Mouse (Mus musculus) intestine, postnatal 0 days (tissue): ENCODE data around the gene Prss21. TPM values are rescaled to one million over a fixed set of nuclear protein-coding genes. Genes with fewer than 3 reads are reported as not detected.

ENCODE experiments used
- ATAC-seq: fragments of 200-750 bp; cut with Nextera tagmentation; 2 replicates; pipeline ENCODE4 v1.8.0; 2017; ENCODE audit warnings: mild to moderate bottlenecking, moderate TSS enrichment, moderate library complexity
- H3K27ac ChIP-seq: fragments of 300-500 bp; sonication (generic); 2 replicates; pipeline ENCODE4 v1.5.1; 2014; ENCODE audit warnings: mild to moderate bottlenecking, low read depth, low read length, moderate library complexity
- H3K27me3 ChIP-seq: fragments of 300-500 bp; sonication (generic); replicated peaks from 2 replicates; pipeline ENCODE4 v1.6.1; 2014; ENCODE audit warnings: low read length, mixed read lengths; ENCODE audit not compliant: control insufficient read depth, insufficient read depth
- H3K36me3 ChIP-seq: fragments of 300-500 bp; sonication (generic); 2 replicates; pipeline ENCODE4 v1.6.1; 2014; ENCODE audit warnings: mild to moderate bottlenecking, moderate library complexity; ENCODE audit not compliant: control insufficient read depth, insufficient read depth
- H3K4me1 ChIP-seq: fragments of 300-500 bp; sonication (generic); replicated peaks from 2 replicates; pipeline ENCODE4 v1.6.1; 2014; ENCODE audit warnings: antibody characterized with exemption, low read length, mixed read lengths; ENCODE audit not compliant: control insufficient read depth, insufficient read depth
- H3K4me2 ChIP-seq: fragments of 300-500 bp; sonication (generic); replicated peaks from 2 replicates; pipeline ENCODE4 v1.6.1; 2014; ENCODE audit warnings: low read depth, mild to moderate bottlenecking, moderate library complexity
- H3K4me3 ChIP-seq: fragments of 300-500 bp; sonication (generic); 2 replicates; pipeline ENCODE4 v1.5.1; 2014; ENCODE audit warnings: low read depth, low read length
- H3K9ac ChIP-seq: fragments of 300-500 bp; sonication (generic); 2 replicates; pipeline ENCODE4 v1.6.1; 2014; ENCODE audit warnings: mild to moderate bottlenecking, low read depth, low read length
- H3K9me3 ChIP-seq: fragments of 300-500 bp; sonication (generic); 2 replicates; pipeline ENCODE4 v1.6.1; 2016; ENCODE audit warnings: mixed run types; ENCODE audit not compliant: control insufficient read depth
- CTCF ChIP-seq: sonication (generic); IDR thresholded peaks from 2 replicates; pipeline ENCODE4 v1.5.1; 2016; ENCODE audit warnings: low read depth, mild to moderate bottlenecking, control low read depth, antibody characterized with exemption, moderate library complexity
- WGBS: fragments of 180-500 bp; shearing (Covaris S2); extraction: QIAGEN DNeasy Blood & Tissue Kit; methylation state at CpG from one replicate; pipeline ENCODE4 v1.1.7; 2014; 5-methylcytosine and 5-hydroxymethylcytosine counted together
- polyA plus RNA-seq: library from polyadenylated mRNA; unstranded; fragments of >200 nt; fragmentation: Nextera tagmentation; extraction: Ambion mirVana; gene quantifications from 2 replicates; pipeline ENCODE4 v1.2.1, GENCODE M21; 2015

The Prss21 gene
- polyA plus RNA-seq, 1 experiment from 2014 or later = not detected

GRCm38 (mm10) chr17:23841145-23841544 lies 26.7 kb upstream of the Prss21 start:
- Histone ChIP-seq H3K27me3 (no peaks in the 10 kb centered on the region), H3K4me2 (no peak overlapping the region), H3K4me3 (no peak overlapping the region), H3K36me3 (no peaks in the 10 kb centered on the region), H3K4me1 (no peaks in the 10 kb centered on the region), H3K9ac (no peak overlapping the region), H3K27ac (no peak overlapping the region), H3K9me3 (no peaks in the 10 kb centered on the region)
- WGBS = 32% methylated on average over 4 of the region's 4 CpGs
- ATAC-seq = no peak
- TF ChIP-seq CTCF = peak; percentile 80

GRCm38 (mm10) chr17:23843141-23843811 lies 24.6 kb upstream of the Prss21 start:
- H3K27ac ChIP-seq = no peak overlapping the region
- no peaks in the 10 kb centered on the region for H3K36me3 ChIP-seq
- no peak overlapping the region for H3K4me3 ChIP-seq
- H3K9me3 ChIP-seq = no peaks in the 10 kb centered on the region
- peak; percentile 52 for TF ChIP-seq CTCF
- H3K4me1 ChIP-seq = no peaks in the 10 kb centered on the region
- no peaks in the 10 kb centered on the region for H3K27me3 ChIP-seq
- H3K4me2 ChIP-seq = peak overlapping the region; percentile 43
- no peak overlapping the region for H3K9ac ChIP-seq
- no peak for ATAC-seq
- 55% methylated on average over 23 of the region's 23 CpGs for WGBS

- WGBS = 15% methylated on average over 19 of the region's 19 CpGs
- Histone ChIP-seq H3K9me3 (no peaks in the 10 kb centered on the region), H3K27ac (no peak within 1 kb of the TSS), H3K27me3 (no peaks in the 10 kb centered on the region), H3K9ac (no peak within 1 kb of the TSS), H3K4me2 (peak within 1 kb of the TSS; percentile 43), H3K4me1 (no peaks in the 10 kb centered on the region), H3K4me3 (peak within 1 kb of the TSS; percentile 23; the same call in 1 of the 2 replicates), H3K36me3 (no peaks in the 10 kb centered on the region)
- peak; percentile 87 for TF ChIP-seq CTCF
- ATAC-seq = peak; percentile 55
Observed at GRCm38 (mm10) chr17:23843812-23844273, 24.0 kb upstream of the Prss21 start, which contains the start of the genes Prss32 and Prss41. TSS of gene Prss32 (plus strand) at chr17:23843855. TSS of gene Prss41 (minus strand) at chr17:23844172.

- no peak overlapping the region for H3K4me3 ChIP-seq
- TF ChIP-seq CTCF = peak; percentile 61
- no peaks in the 10 kb centered on the region for H3K27me3 ChIP-seq
- peak overlapping the region; percentile 81 for H3K27ac ChIP-seq
- 72% methylated on average over 2 of the region's 2 CpGs for WGBS
- no peaks in the 10 kb centered on the region for H3K9me3 ChIP-seq
- ATAC-seq = no peak
- H3K9ac ChIP-seq = no peak overlapping the region
- no peaks in the 10 kb centered on the region for H3K36me3 ChIP-seq
- H3K4me2 ChIP-seq = no peak overlapping the region
- no peaks in the 10 kb centered on the region for H3K4me1 ChIP-seq
Observed at GRCm38 (mm10) chr17:23850028-23850427, 17.8 kb upstream of the Prss21 start.

GRCm38 (mm10) chr17:23850853-23851749 lies 16.8 kb upstream of the Prss21 start:
- Histone ChIP-seq H3K4me2 (no peak overlapping the region), H3K4me3 (no peak overlapping the region), H3K27me3 (no peaks in the 10 kb centered on the region), H3K4me1 (no peaks in the 10 kb centered on the region), H3K9me3 (no peaks in the 10 kb centered on the region), H3K27ac (peak overlapping the region; percentile 81), H3K9ac (no peak overlapping the region), H3K36me3 (no peaks in the 10 kb centered on the region)
- ATAC-seq = peak; percentile 96
- 36% methylated on average over 18 of the region's 19 CpGs for WGBS
- peak; percentile 85 for TF ChIP-seq CTCF

GRCm38 (mm10) chr17:23853292-23853691 lies 14.6 kb upstream of the Prss21 start:
- 36% methylated on average over 5 of the region's 5 CpGs for WGBS
- peak; percentile 87 for TF ChIP-seq CTCF
- Histone ChIP-seq H3K9ac (no peak overlapping the region), H3K9me3 (no peaks in the 10 kb centered on the region), H3K4me2 (peak overlapping the region; percentile 14), H3K4me1 (no peaks in the 10 kb centered on the region), H3K36me3 (no peaks in the 10 kb centered on the region), H3K4me3 (no peak overlapping the region), H3K27me3 (no peaks in the 10 kb centered on the region), H3K27ac (peak overlapping the region; percentile 57; the same call in 1 of the 2 replicates)
- ATAC-seq = peak; percentile 30; the same call in 1 of the 2 replicates
